Mouse (Mus musculus) MEL (cell line): ENCODE measurements at regions not wholly inside any gene's neighbourhood (a gene's known extent, or its start where the extent isn't known, plus 50 kb on each side); places are given as distances from the start of the nearest gene placed in this dataset.

Experiments used
- DNase-seq: peaks from one replicate; pipeline ENCODE4 v3.0.0; 2011; ENCODE audit warnings: low read depth, low spot score
- H3K27ac ChIP-seq: 2 replicates; pipeline ENCODE4 v1.5.1; 2012; ENCODE audit warnings: low read depth, mild to moderate bottlenecking, control low read depth, low read length, moderate library complexity; ENCODE audit not compliant: control insufficient read depth
- H3K27me3 ChIP-seq, 2 experiments: fragments of 150-350 bp in 1 of 2; sonication (generic) in 1 of 2; 2 replicates each; pipeline ENCODE4 v1.6.1; 2012; ENCODE audit warnings: low read length in 2 of 2, mild to moderate bottlenecking in 2 of 2, improper control_type of control experiment in 1 of 2, moderate library complexity in 1 of 2; ENCODE audit not compliant: insufficient read depth in 2 of 2, control insufficient read depth in 1 of 2
- H3K36me3 ChIP-seq, 2 experiments: 2 replicates each; pipeline ENCODE4 v1.6.1; 2012 to 2014; ENCODE audit warnings: low read length in 2 of 2, improper control_type of control experiment in 1 of 2, inconsistent platforms in 1 of 2, mild to moderate bottlenecking in 1 of 2; ENCODE audit not compliant: insufficient read depth in 2 of 2, control insufficient read depth in 1 of 2
- H3K4me1 ChIP-seq, 2 experiments: fragments of 150-350 bp in 1 of 2; sonication (generic) in 1 of 2; 2 replicates each; pipeline ENCODE4 v1.6.1; 2012; ENCODE audit warnings: low read length in 2 of 2, improper control_type of control experiment in 1 of 2, mild to moderate bottlenecking in 1 of 2; ENCODE audit not compliant: insufficient read depth in 2 of 2, control insufficient read depth in 1 of 2
- H3K4me3 ChIP-seq, 2 experiments: fragments of 150-350 bp in 1 of 2; sonication (generic) in 1 of 2; 2 replicates each; pipeline ENCODE4 v1.5.1; 2012; ENCODE audit warnings: low read depth in 2 of 2, low read length in 2 of 2, mild to moderate bottlenecking in 2 of 2, moderate library complexity in 2 of 2, control low read depth in 1 of 2, improper control_type of control experiment in 1 of 2; ENCODE audit not compliant: control insufficient read depth in 1 of 2, insufficient read depth in 1 of 2
- H3K79me2 ChIP-seq: 2 replicates; pipeline ENCODE4 v1.6.1; 2012; ENCODE audit warnings: mild to moderate bottlenecking, low read length, moderate library complexity; ENCODE audit not compliant: control insufficient read depth, poor library complexity, insufficient read depth
- H3K9ac ChIP-seq: 2 replicates; pipeline ENCODE4 v1.6.1; 2012; ENCODE audit warnings: low read depth, mild to moderate bottlenecking, control low read depth, low read length, moderate library complexity; ENCODE audit not compliant: control insufficient read depth, poor library complexity, severe bottlenecking
- H3K9me3 ChIP-seq: fragments of 150-350 bp; sonication (generic); replicated peaks from 2 replicates; pipeline ENCODE4 v1.6.1; 2012; ENCODE audit warnings: mild to moderate bottlenecking, low read length, improper control_type of control experiment, moderate library complexity; ENCODE audit not compliant: insufficient read depth
- ELF1 ChIP-seq: IDR thresholded peaks from 2 replicates; pipeline ENCODE4 v1.6.1; 2014; ENCODE audit warnings: low read depth, mild to moderate bottlenecking, inconsistent platforms, low read length, improper control_type of control experiment, moderate library complexity
- EP300 ChIP-seq, 2 experiments: IDR thresholded peaks; 2 replicates each; pipeline ENCODE4 v1.6.1; 2011; ENCODE audit warnings: improper control_type of control experiment in 2 of 2, low read length in 2 of 2, low read depth in 1 of 2, mild to moderate bottlenecking in 1 of 2
- GABPA ChIP-seq: IDR thresholded peaks from 2 replicates; pipeline ENCODE4 v1.6.1; 2012; ENCODE audit warnings: low read depth, mild to moderate bottlenecking, inconsistent platforms, low read length, improper control_type of control experiment, moderate library complexity
- GATA1 ChIP-seq: IDR thresholded peaks from 2 replicates; pipeline ENCODE4 v1.6.1; 2011; ENCODE audit warnings: low read depth, low read length, improper control_type of control experiment
- HCFC1 ChIP-seq: IDR thresholded peaks from 2 replicates; pipeline ENCODE4 v1.6.1; 2012; ENCODE audit warnings: low read depth, mild to moderate bottlenecking, inconsistent platforms, low read length, improper control_type of control experiment, moderate library complexity
- KAT2A ChIP-seq: conservative IDR thresholded peaks from 2 replicates; pipeline ENCODE4 v1.6.1; 2012; ENCODE audit warnings: low read depth, low read length, improper control_type of control experiment, inconsistent platforms
- MAZ ChIP-seq: IDR thresholded peaks from 2 replicates; pipeline ENCODE4 v1.6.1; 2012; ENCODE audit warnings: low read depth, mild to moderate bottlenecking, inconsistent platforms, low read length, improper control_type of control experiment
- MEF2A ChIP-seq: IDR thresholded peaks from 2 replicates; pipeline ENCODE4 v1.6.1; 2014; ENCODE audit warnings: low read depth, mild to moderate bottlenecking, inconsistent platforms, low read length, improper control_type of control experiment; ENCODE audit not compliant: poor library complexity, insufficient replicate concordance, severe bottlenecking; ENCODE audit errors: extremely low read depth
- MXI1 ChIP-seq: IDR thresholded peaks from 2 replicates; pipeline ENCODE4 v1.6.1; 2011; ENCODE audit warnings: mild to moderate bottlenecking, low read depth, low read length, improper control_type of control experiment
- MYC ChIP-seq: IDR thresholded peaks from 2 replicates; pipeline ENCODE4 v1.6.1; 2011; ENCODE audit warnings: low read depth, mild to moderate bottlenecking, low read length, improper control_type of control experiment, moderate library complexity
- NELFE ChIP-seq: IDR thresholded peaks from 2 replicates; pipeline ENCODE4 v1.6.1; 2011; ENCODE audit warnings: low read depth, low read length, improper control_type of control experiment
- NRF1 ChIP-seq: IDR thresholded peaks from 2 replicates; pipeline ENCODE4 v1.6.1; 2014; ENCODE audit warnings: low read depth, mild to moderate bottlenecking, inconsistent platforms, low read length, improper control_type of control experiment, moderate library complexity; ENCODE audit not compliant: poor library complexity, insufficient read depth, severe bottlenecking
- POLR2AphosphoS2 ChIP-seq: IDR thresholded peaks from 2 replicates; pipeline ENCODE4 v1.6.1; 2011; ENCODE audit warnings: low read length, improper control_type of control experiment
- POLR2AphosphoS5 ChIP-seq: IDR thresholded peaks from 2 replicates; pipeline ENCODE4 v1.6.1; 2012; ENCODE audit warnings: low read depth, borderline replicate concordance, mild to moderate bottlenecking, inconsistent platforms, low read length, moderate library complexity, mixed read lengths
- RCOR1 ChIP-seq: IDR thresholded peaks from 2 replicates; pipeline ENCODE4 v1.6.1; 2012; ENCODE audit warnings: low read depth, mild to moderate bottlenecking, inconsistent platforms, low read length, improper control_type of control experiment
- SIN3A ChIP-seq: IDR thresholded peaks from 2 replicates; pipeline ENCODE4 v1.6.1; 2012; ENCODE audit warnings: low read length, improper control_type of control experiment, inconsistent platforms
- SMC3 ChIP-seq: IDR thresholded peaks from 2 replicates; pipeline ENCODE4 v1.6.1; 2011; ENCODE audit warnings: low read depth, low read length, improper control_type of control experiment
- TCF12 ChIP-seq: IDR thresholded peaks from 2 replicates; pipeline ENCODE4 v1.6.1; 2014; ENCODE audit warnings: low read depth, mild to moderate bottlenecking, inconsistent platforms, low read length, improper control_type of control experiment, moderate library complexity
- USF2 ChIP-seq, 2 experiments: IDR thresholded peaks; 2 replicates each; pipeline ENCODE4 v1.6.1; 2011 to 2012; ENCODE audit warnings: improper control_type of control experiment in 2 of 2, low read length in 2 of 2, borderline replicate concordance in 1 of 2, inconsistent platforms in 1 of 2, low read depth in 1 of 2, mild to moderate bottlenecking in 1 of 2; ENCODE audit not compliant: insufficient read depth in 1 of 2
- ZC3H11A ChIP-seq: IDR thresholded peaks from 2 replicates; pipeline ENCODE4 v1.6.1; 2012; ENCODE audit warnings: low read depth, mild to moderate bottlenecking, inconsistent platforms, low read length, improper control_type of control experiment

- TF ChIP-seq MYC = peak; percentile 96
- no peak for TF ChIP-seq USF2 (IDR thresholded peaks at IDR 0.05; ENCODE audit: borderline replicate concordance in 1 of 2, insufficient read depth in 1 of 2, low read depth in 1 of 2, low read length in 2 of 2)
- TF ChIP-seq ELF1 = 0 out of 2 replicates have a peak, but pooled peaks have one; percentile 31
- TF ChIP-seq NELFE = no peak
- TF ChIP-seq MAZ = peak; percentile 90
- TF ChIP-seq ZC3H11A = no peak
- TF ChIP-seq GATA1 = peak; percentile 93
- no peak for TF ChIP-seq KAT2A
- TF ChIP-seq NRF1 = no peak
- peak; percentile 62 for TF ChIP-seq MXI1
- no peak for TF ChIP-seq SMC3
Measured at GRCm38 (mm10) chr9:60999001-60999529, 204.7 kb downstream of the Uaca start (continued).

- Histone ChIP-seq H3K27ac (no peak overlapping the region), H3K4me3 (no peak overlapping the region), H3K9me3 (no peaks in the 10 kb centered on the region), H3K27me3 (no peaks in the 10 kb centered on the region), H3K4me1 (peaks cover 0 to 17% of the 10 kb centered on the region in 2 experiments; a peak in 2 of 4 replicates), H3K36me3 (peaks cover 0 to 7% of the 10 kb centered on the region in 2 experiments; a peak in 1 of 4 replicates), H3K79me2 (no peaks in the 10 kb centered on the region), H3K9ac (no peak overlapping the region)
- TF ChIP-seq KAT2A (no peak), TCF12 (no peak), POLR2AphosphoS2 (no peak), POLR2AphosphoS5 (no peak), RCOR1 (no peak), HCFC1 (no peak), SIN3A (no peak), EP300 (IDR thresholded peaks at IDR 0.05; ENCODE audit: low read depth in 1 of 2, low read length in 2 of 2) (no peak)
- DNase-seq = no peak
Measured at GRCm38 (mm10) chr9:61000232-61000631, 205.9 kb downstream of the Uaca start.

GRCm38 (mm10) chr9:61002572-61002971 lies 208.2 kb downstream of the Uaca start:
- H3K9ac ChIP-seq = no peak overlapping the region
- no peak for TF ChIP-seq GABPA
- no peak for TF ChIP-seq HCFC1
- TF ChIP-seq MEF2A = no peak

More at GRCm38 (mm10) chr9:61002572-61002971, 208.2 kb downstream of the Uaca start:
- H3K27ac ChIP-seq = no peak overlapping the region
- no peak overlapping the region for H3K4me3 ChIP-seq
- H3K4me1 ChIP-seq = peaks cover 0 to 17% of the 10 kb centered on the region in 2 experiments; a peak in 2 of 4 replicates
- no peaks in the 10 kb centered on the region for H3K27me3 ChIP-seq
- no peaks in the 10 kb centered on the region for H3K79me2 ChIP-seq
- H3K36me3 ChIP-seq = peaks cover 0 to 7% of the 10 kb centered on the region in 2 experiments; a peak in 1 of 4 replicates
- no peak for DNase-seq
- H3K9me3 ChIP-seq = no peaks in the 10 kb centered on the region
